Mouse (Mus musculus): ENCODE measurements around the gene Ttc4. TPM values are rescaled to one million over a fixed set of nuclear protein-coding genes. Genes with fewer than 3 reads are reported as not detected.
A peak's percentile ranks its signal among the peaks of the same experiment; 100 is the strongest.

Ttc4 gene
- polyA plus RNA-seq, 1 experiment from 2014 or later, result 107 TPM

GRCm38 (mm10) chr4:106643483-106644217, 35.1 kb downstream of the Ttc4 start:
- 40% methylated on average over 8 of the region's 8 CpGs for WGBS
- Histone ChIP-seq H3K4me1 (ENCODE audit: control insufficient read depth, insufficient read depth, low read length) (no peaks in the 10 kb centered on the region), H3K9ac (ENCODE audit: low read length) (peak overlapping the region; percentile 4; the same call in 1 of the 2 replicates), H3K4me3 (ENCODE audit: low read depth, low read length) (no peak overlapping the region), H3K27me3 (replicated peaks; ENCODE audit: control insufficient read depth, insufficient read depth, low read length) (0 out of 2 replicates have a peak, but pooled peaks cover 3% of the 10 kb centered on the region), H3K27ac (ENCODE audit: low read depth, low read length) (no peak overlapping the region), H3K36me3 (ENCODE audit: control insufficient read depth, insufficient read depth, low read length) (no peaks in the 10 kb centered on the region), H3K4me2 (ENCODE audit: low read length) (no peak overlapping the region), H3K9me3 (replicated peaks; ENCODE audit: control insufficient read depth, low read length) (no peaks in the 10 kb centered on the region)
- DNase-seq (ENCODE audit: low spot score) (no peak), ATAC-seq (no peak)

DNA sequence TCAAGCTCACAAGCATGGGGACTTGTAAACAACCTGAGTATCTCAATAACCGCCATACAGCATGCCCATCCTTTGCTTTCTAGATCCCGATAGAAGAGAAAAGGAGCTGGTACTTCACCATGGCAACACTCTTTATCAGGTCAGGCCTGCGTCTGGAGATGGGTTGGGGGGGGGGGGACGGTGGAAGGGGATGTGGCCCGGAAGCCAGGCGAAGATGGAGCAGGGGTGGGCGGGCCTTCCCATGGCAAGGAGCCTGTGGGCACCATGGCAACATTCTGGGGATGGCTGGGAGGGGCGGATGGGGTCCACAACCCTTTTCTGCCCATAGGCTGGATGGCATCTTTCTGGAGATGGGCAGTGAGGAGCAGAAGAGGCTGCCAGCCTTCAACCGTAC, 44.7 kb downstream of the Ttc4 start:
- ATAC-seq (no peak), DNase-seq (ENCODE audit: low spot score) (no peak)
- H3K4me2 ChIP-seq (ENCODE audit: low read length), result no peak overlapping the region
- H3K9ac ChIP-seq (ENCODE audit: low read length), result no peak overlapping the region
- H3K4me1 ChIP-seq (ENCODE audit: control insufficient read depth, insufficient read depth, low read length), result peaks cover 13% of the 10 kb centered on the region
- H3K9me3 ChIP-seq (replicated peaks; ENCODE audit: control insufficient read depth, low read length), result no peaks in the 10 kb centered on the region
- no peak overlapping the region for H3K4me3 ChIP-seq (ENCODE audit: low read depth, low read length)
- H3K27me3 ChIP-seq (replicated peaks; ENCODE audit: control insufficient read depth, insufficient read depth, low read length), result no peaks in the 10 kb centered on the region
- H3K36me3 ChIP-seq (ENCODE audit: control insufficient read depth, insufficient read depth, low read length), result no peaks in the 10 kb centered on the region
- 63% methylated on average over 9 of the region's 9 CpGs for WGBS
- H3K27ac ChIP-seq (ENCODE audit: low read depth, low read length), result no peak overlapping the region

DNA sequence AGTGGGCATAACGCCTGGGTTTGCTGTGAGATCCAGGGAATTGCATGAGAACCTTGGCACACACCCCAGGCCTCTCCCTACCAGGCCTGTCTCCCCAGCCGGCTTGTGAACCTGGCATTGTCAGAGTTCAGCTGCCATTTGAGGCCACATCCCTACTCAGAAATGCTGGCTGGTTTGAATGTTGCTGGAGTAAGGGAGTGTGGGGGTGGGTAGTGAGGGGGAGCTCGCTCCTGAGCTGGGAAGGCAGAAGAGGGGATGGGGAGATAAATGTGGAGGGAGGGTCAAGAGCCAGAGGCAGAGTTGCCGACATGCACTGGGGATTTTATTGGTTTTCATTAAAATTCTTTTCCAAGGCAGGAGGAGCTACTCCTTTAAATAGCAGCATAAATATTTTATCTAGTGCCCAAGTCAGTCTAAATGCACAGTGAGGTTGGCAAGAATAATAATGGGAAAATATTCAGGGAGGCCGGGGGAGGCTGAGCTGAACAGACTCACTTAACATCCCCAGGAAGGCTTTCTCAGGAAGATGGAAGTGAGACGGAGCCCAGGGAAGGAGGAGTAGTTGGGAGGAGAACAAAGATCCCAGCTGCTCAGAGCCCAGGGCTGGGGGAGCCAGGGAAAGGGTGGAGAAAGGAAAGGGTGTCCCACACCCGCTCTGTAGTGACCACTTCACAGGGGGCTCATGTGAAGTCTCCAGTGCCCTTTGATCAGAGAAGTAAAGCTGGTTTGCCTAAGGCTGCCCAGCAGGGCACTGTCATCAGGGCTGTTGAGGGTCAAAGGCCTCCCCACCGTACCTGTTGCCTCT, 45.3 kb downstream of the Ttc4 start:
- Histone ChIP-seq H3K9ac (ENCODE audit: low read length) (no peak overlapping the region), H3K27me3 (replicated peaks; ENCODE audit: control insufficient read depth, insufficient read depth, low read length) (no peaks in the 10 kb centered on the region), H3K27ac (ENCODE audit: low read depth, low read length) (peak overlapping the region; percentile 21; the same call in 1 of the 2 replicates), H3K4me2 (ENCODE audit: low read length) (no peak overlapping the region), H3K36me3 (ENCODE audit: control insufficient read depth, insufficient read depth, low read length) (no peaks in the 10 kb centered on the region), H3K4me3 (ENCODE audit: low read depth, low read length) (no peak overlapping the region), H3K4me1 (ENCODE audit: control insufficient read depth, insufficient read depth, low read length) (peaks cover 13% of the 10 kb centered on the region), H3K9me3 (replicated peaks; ENCODE audit: control insufficient read depth, low read length) (no peaks in the 10 kb centered on the region)
- DNase-seq (ENCODE audit: low spot score), result no peak
- 41% methylated on average over 8 of the region's 8 CpGs for WGBS
- ATAC-seq, result no peak

DNA sequence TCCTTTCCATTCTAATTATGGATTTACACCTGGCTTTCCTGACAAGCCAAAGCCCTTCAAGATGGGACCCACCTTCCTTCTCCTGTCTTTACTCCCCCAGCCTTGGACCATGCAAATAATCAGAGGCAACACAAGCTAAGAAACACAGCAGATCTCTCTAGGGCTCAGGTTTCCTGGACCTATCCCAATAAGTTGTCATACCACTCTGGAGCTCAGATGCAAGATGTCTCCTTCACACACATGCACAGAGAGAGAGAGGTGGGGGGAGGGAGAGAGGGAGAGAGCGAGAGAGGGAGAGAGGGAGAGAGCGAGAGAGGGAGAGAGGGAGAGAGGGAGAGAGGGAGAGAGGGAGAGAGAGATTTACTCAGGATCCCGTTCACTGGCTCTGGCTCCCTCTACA, 46.4 kb downstream of the Ttc4 start:
- H3K27ac ChIP-seq (ENCODE audit: low read depth, low read length), result peak overlapping the region; percentile 5; the same call in 1 of the 2 replicates
- WGBS, result 29% methylated on average over 1 of the region's 3 CpGs
- no peak for ATAC-seq
- no peaks in the 10 kb centered on the region for H3K36me3 ChIP-seq (ENCODE audit: control insufficient read depth, insufficient read depth, low read length)
- no peak overlapping the region for H3K4me3 ChIP-seq (ENCODE audit: low read depth, low read length)
- no peak overlapping the region for H3K4me2 ChIP-seq (ENCODE audit: low read length)
- no peaks in the 10 kb centered on the region for H3K27me3 ChIP-seq (replicated peaks; ENCODE audit: control insufficient read depth, insufficient read depth, low read length)
- H3K4me1 ChIP-seq (ENCODE audit: control insufficient read depth, insufficient read depth, low read length), result peaks cover 13% of the 10 kb centered on the region
- DNase-seq (ENCODE audit: low spot score), result peak; percentile 39
- H3K9me3 ChIP-seq (replicated peaks; ENCODE audit: control insufficient read depth, low read length), result no peaks in the 10 kb centered on the region
- no peak overlapping the region for H3K9ac ChIP-seq (ENCODE audit: low read length)

- Histone ChIP-seq H3K27ac (ENCODE audit: low read depth, low read length) (peak overlapping the region; percentile 35; the same call in 1 of the 2 replicates), H3K4me2 (ENCODE audit: low read length) (no peak overlapping the region), H3K9me3 (replicated peaks; ENCODE audit: control insufficient read depth, low read length) (no peaks in the 10 kb centered on the region), H3K27me3 (replicated peaks; ENCODE audit: control insufficient read depth, insufficient read depth, low read length) (no peaks in the 10 kb centered on the region), H3K9ac (ENCODE audit: low read length) (peak overlapping the region; percentile 4; the same call in 1 of the 2 replicates), H3K36me3 (ENCODE audit: control insufficient read depth, insufficient read depth, low read length) (no peaks in the 10 kb centered on the region), H3K4me3 (ENCODE audit: low read depth, low read length) (no peak overlapping the region), H3K4me1 (ENCODE audit: control insufficient read depth, insufficient read depth, low read length) (peaks cover 13% of the 10 kb centered on the region)
- 27% methylated on average over 14 of the region's 14 CpGs for WGBS
- ATAC-seq, result peak; percentile 89
- peak; percentile 90 for DNase-seq (ENCODE audit: low spot score)
These were observed 48.2 kb downstream of the Ttc4 start for GRCm38 (mm10) chr4:106630333-106631220.

DNA sequence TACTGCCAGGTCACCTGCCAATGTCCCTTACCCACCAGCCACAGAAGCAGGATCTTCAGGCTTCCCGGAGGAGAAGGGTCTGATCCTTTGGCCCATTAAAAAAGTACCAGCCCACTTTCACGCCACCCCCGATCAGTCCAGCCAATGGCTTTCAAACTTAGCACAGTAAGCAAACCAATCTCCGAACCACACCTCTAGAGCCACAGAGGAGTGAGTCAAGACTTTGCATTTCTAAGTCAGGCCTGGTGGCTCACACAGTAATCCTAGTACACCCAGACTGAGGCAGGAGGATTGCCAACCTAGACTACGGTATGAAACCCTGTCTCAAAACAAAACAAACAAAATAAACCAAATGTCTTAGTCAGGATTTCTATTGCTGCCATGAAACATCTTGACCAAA, 49.4 kb downstream of the Ttc4 start:
- Histone ChIP-seq H3K27me3 (replicated peaks; ENCODE audit: control insufficient read depth, insufficient read depth, low read length) (no peaks in the 10 kb centered on the region; the same call in 1 of the 2 replicates), H3K9me3 (replicated peaks; ENCODE audit: control insufficient read depth, low read length) (no peaks in the 10 kb centered on the region), H3K9ac (ENCODE audit: low read length) (no peak overlapping the region), H3K4me3 (ENCODE audit: low read depth, low read length) (no peak overlapping the region), H3K4me1 (ENCODE audit: control insufficient read depth, insufficient read depth, low read length) (peaks cover 13% of the 10 kb centered on the region), H3K4me2 (ENCODE audit: low read length) (no peak overlapping the region), H3K36me3 (ENCODE audit: control insufficient read depth, insufficient read depth, low read length) (no peaks in the 10 kb centered on the region), H3K27ac (ENCODE audit: low read depth, low read length) (no peak overlapping the region)
- WGBS, result 74% methylated on average over 5 of the region's 5 CpGs
- ATAC-seq (no peak), DNase-seq (ENCODE audit: low spot score) (no peak)

DNA sequence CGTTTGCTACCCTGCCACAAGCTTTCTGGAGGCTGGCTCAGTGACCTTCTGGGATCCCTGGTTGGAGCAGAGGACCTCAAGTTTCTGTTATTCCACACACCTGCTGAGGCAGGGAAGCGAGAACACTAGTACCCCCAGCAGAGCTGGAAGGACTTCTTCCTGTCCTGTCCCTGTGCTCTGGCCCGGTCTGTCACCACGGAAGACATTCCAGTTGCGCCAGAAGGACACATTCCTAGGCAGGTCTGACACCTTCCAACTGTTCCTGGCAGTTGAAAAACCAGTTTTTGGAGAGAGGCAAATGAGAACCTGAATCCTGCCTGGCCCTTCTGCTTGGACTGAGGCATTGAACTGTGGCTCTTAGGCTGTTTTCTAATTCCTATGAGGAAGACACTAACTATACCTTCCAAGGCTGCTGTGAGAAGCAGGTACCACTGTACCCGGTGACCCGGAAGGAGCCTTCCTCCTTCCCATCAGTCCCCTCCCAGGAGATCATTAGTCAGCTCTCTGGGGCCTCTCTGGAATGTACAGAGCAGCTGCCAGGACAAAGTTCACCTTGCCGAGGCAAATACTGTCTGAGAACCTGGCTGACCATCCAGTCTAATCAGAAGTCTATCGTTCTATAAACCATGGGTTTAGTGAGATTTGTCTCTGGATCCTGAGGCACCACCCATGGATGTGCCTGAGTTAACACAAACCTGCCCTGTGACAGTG, 49.9 kb downstream of the Ttc4 start:
- Histone ChIP-seq H3K36me3 (ENCODE audit: control insufficient read depth, insufficient read depth, low read length) (no peaks in the 10 kb centered on the region), H3K4me2 (ENCODE audit: low read length) (no peak overlapping the region), H3K27me3 (replicated peaks; ENCODE audit: control insufficient read depth, insufficient read depth, low read length) (peaks cover 3% of the 10 kb centered on the region; the same call in 1 of the 2 replicates), H3K4me3 (ENCODE audit: low read depth, low read length) (no peak overlapping the region), H3K9ac (ENCODE audit: low read length) (no peak overlapping the region), H3K4me1 (ENCODE audit: control insufficient read depth, insufficient read depth, low read length) (peaks cover 11% of the 10 kb centered on the region), H3K27ac (ENCODE audit: low read depth, low read length) (no peak overlapping the region), H3K9me3 (replicated peaks; ENCODE audit: control insufficient read depth, low read length) (no peaks in the 10 kb centered on the region)
- no peak for DNase-seq (ENCODE audit: low spot score)
- ATAC-seq, result no peak
- WGBS, result 59% methylated on average over 9 of the region's 9 CpGs

- ATAC-seq, result no peak
- 68% methylated on average over 5 of the region's 5 CpGs for WGBS
These were observed 50.9 kb downstream of the Ttc4 start for GRCm38 (mm10) chr4:106627809-106628208.

More at GRCm38 (mm10) chr4:106627809-106628208, 50.9 kb downstream of the Ttc4 start:
- Histone ChIP-seq H3K9me3 (replicated peaks; ENCODE audit: control insufficient read depth, low read length) (no peaks in the 10 kb centered on the region), H3K4me1 (ENCODE audit: control insufficient read depth, insufficient read depth, low read length) (peaks cover 10% of the 10 kb centered on the region), H3K36me3 (ENCODE audit: control insufficient read depth, insufficient read depth, low read length) (no peaks in the 10 kb centered on the region), H3K9ac (ENCODE audit: low read length) (no peak overlapping the region), H3K4me3 (ENCODE audit: low read depth, low read length) (no peak overlapping the region), H3K4me2 (ENCODE audit: low read length) (no peak overlapping the region), H3K27me3 (replicated peaks; ENCODE audit: control insufficient read depth, insufficient read depth, low read length) (peaks cover 13% of the 10 kb centered on the region), H3K27ac (ENCODE audit: low read depth, low read length) (no peak overlapping the region)
- DNase-seq (ENCODE audit: low spot score), result no peak

Data from forebrain, embryonic 14.5 days (tissue).